Mouse (Mus musculus) layer of hippocampus, postnatal 14 days (tissue): ENCODE results near the gene Rnf31. TPM values are rescaled to one million over a fixed set of nuclear protein-coding genes. Genes with fewer than 3 reads are reported as not detected.

Source experiments
- DNase-seq, 2 experiments: peaks; one replicate each; pipeline ENCODE4 v3.0.0; 2021 to 2022; ENCODE audit warnings: low spot score in 2 of 2, mixed read lengths in 1 of 2
- total RNA-seq, 2 experiments: library from RNA; stranded (reverse); gene quantifications; 2 replicates each; pipeline ENCODE4 v1.2.3; 2021

The Rnf31 gene
- total RNA-seq, 2 experiments from 2014 or later: 34.6 to 37.0 TPM

DNA sequence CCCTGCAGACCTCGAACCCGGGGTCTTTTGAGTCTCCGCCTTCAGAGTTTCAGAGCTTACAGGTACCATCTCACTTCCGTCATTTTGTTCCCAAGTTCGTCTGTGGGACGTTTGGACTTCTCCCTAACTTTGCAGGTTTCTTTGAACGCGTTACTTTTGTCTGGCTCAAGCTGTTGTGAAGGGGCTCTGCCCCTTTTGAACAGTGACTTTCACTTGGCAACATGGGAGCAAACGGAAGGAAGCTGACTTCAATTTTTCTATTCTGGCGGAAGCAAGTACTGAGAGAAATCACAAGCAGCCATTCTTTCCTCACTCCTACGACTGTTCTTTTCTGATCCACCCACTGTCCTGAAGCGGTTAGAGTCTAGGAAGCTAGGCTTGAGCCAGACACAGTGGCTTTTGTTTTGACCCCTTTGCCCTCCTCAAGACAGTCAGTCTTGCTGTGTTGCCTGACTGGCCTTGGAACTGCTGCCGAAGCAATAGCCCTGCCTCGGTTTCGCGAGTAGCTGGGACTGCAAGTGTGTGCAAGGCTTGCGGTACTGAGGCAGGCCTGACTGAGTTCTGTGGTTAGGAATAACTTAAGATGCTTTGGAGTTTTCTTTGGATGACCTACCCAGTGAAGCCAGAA, 52.9 kb downstream of the Rnf31 start:
- DNase-seq: no peak

DNA sequence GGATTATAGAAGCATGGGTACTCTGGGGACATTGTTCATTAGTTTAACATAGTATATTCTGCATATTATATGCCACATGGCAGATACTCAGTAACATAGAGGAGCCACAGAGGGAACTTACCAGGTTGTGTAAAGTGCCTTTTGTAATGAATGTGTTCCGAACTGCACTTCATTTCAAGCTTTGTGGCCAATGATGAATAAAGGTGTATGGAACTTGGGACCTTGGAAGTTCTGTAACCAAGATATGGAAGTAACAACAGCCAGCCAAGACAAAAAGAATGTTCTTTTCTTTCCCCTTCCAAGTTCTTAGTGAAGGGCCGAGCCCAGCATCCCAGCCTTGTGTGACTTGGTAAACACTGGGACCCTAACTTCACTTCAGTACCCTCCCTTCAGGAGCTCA, 58.4 kb downstream of the Rnf31 start, which contains the start of gene Tssk4:
Gene Tssk4, plus strand, starts transcription at position 301 of the 400 bp plus-strand sequence.
- DNase-seq: no peak

DNA sequence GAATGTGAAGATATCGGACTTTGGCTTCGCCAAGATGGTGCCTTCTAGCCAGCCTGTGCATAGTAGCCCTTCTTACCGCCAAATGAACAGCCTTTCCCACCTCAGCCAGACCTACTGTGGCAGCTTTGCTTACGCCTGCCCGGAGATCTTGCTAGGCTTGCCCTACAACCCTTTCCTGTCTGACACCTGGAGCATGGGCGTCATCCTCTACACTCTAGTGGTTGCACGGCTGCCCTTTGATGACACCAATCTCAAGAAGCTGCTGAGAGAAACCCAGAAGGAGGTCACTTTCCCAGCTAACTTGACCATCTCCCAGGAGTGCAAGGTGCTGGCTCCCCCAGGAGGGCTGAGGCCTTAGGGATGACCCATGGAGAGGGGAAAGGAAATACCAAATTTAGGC, 60.0 kb downstream of the Rnf31 start:
- no peak for DNase-seq

Other genes starting within 250 kb of the Rnf31 start
- gene Dhrs4, start 113.0 kb upstream of the Rnf31 start, total RNA-seq: 10 to 100 TPM; 17.0 to 21.9 TPM
- 10 to 100 TPM; 68.3 to 97.6 TPM for gene Carmil3, start 101.1 kb upstream of the Rnf31 start, total RNA-seq
- gene Cpne6, start 81.3 kb upstream of the Rnf31 start, total RNA-seq: 100 to 1,000 TPM; 544 to 545 TPM
- 1 to 10 TPM; 1.5 to 2.2 TPM for gene Nrl, start 66.7 kb upstream of the Rnf31 start, total RNA-seq
- 10 to 100 TPM; 24.0 to 26.8 TPM for gene Pck2, start 51.4 kb upstream of the Rnf31 start, total RNA-seq
- 10 to 100 TPM; 66.9 to 72.3 TPM for gene Dcaf11, start 31.7 kb upstream of the Rnf31 start, total RNA-seq
- gene A730061H03Rik, start 31.3 kb upstream of the Rnf31 start, total RNA-seq: 1 to 10 TPM in 1 of 2 experiments, under 1 TPM in 1; 0.98 to 1.1 TPM
- not detected for gene Fitm1, start 16.1 kb upstream of the Rnf31 start, total RNA-seq
- gene Psme1, start 13.6 kb upstream of the Rnf31 start, total RNA-seq: 10 to 100 TPM; 59.8 to 64.3 TPM
- 10 to 100 TPM; 39.0 to 42.3 TPM for gene Emc9, start 6.4 kb upstream of the Rnf31 start, total RNA-seq
- 10 to 100 TPM; 48.3 to 51.6 TPM for gene Psme2, start 595 bp upstream of the Rnf31 start, total RNA-seq
- gene Irf9, start 11.9 kb downstream of the Rnf31 start, total RNA-seq: 1 to 10 TPM; 8.2 to 8.5 TPM
- gene Rec8, start 26.3 kb downstream of the Rnf31 start, total RNA-seq: 1 to 10 TPM; 2.0 to 2.6 TPM
- gene Ipo4, start 44.2 kb downstream of the Rnf31 start, total RNA-seq: 100 to 1,000 TPM; 120 to 145 TPM
- gene Gm49378, start 46.2 kb downstream of the Rnf31 start, total RNA-seq: 1 to 10 TPM in 1 of 2 experiments, under 1 TPM in 1; 0.18 to 4.2 TPM
- 10 to 100 TPM; 49.0 to 51.1 TPM for gene Tm9sf1, start 52.1 kb downstream of the Rnf31 start, total RNA-seq
- under 1 TPM; 0.81 to 0.90 TPM for gene Tssk4, start 58.5 kb downstream of the Rnf31 start, total RNA-seq
- gene Mdp1, start 68.8 kb downstream of the Rnf31 start, total RNA-seq: 10 to 100 TPM; 46.9 to 47.8 TPM
- 10 to 100 TPM; 27.5 to 27.6 TPM for gene Gmpr2, start 80.2 kb downstream of the Rnf31 start, total RNA-seq
- gene Nedd8, start 80.4 kb downstream of the Rnf31 start, total RNA-seq: 100 to 1,000 TPM; 298 to 325 TPM
- gene Tinf2, start 90.1 kb downstream of the Rnf31 start, total RNA-seq: 10 to 100 TPM; 13.9 to 17.0 TPM
- under 1 TPM in 1 of 2 experiments, not detected in 1; 0.23 TPM for gene Tgm1, start 122.2 kb downstream of the Rnf31 start, total RNA-seq
- 10 to 100 TPM; 41.4 to 41.8 TPM for gene Rabggta, start 130.6 kb downstream of the Rnf31 start, total RNA-seq
- 100 to 1,000 TPM in 1 of 2 experiments, 10 to 100 TPM in 1; 96.3 to 102 TPM for gene Dhrs1, start 154.0 kb downstream of the Rnf31 start, total RNA-seq
- gene Nop9, start 154.0 kb downstream of the Rnf31 start, total RNA-seq: 10 to 100 TPM; 15.7 to 17.3 TPM
- 1 to 10 TPM in 1 of 2 experiments, under 1 TPM in 1; 0.43 to 1.3 TPM for gene Cideb, start 166.8 kb downstream of the Rnf31 start, total RNA-seq
- gene Ltb4r2, start 169.7 kb downstream of the Rnf31 start, total RNA-seq: under 1 TPM; 0.30 to 0.38 TPM
- under 1 TPM; 0.46 to 0.55 TPM for gene Ltb4r1, start 174.3 kb downstream of the Rnf31 start, total RNA-seq
- gene Adcy4, start 192.4 kb downstream of the Rnf31 start, total RNA-seq: 1 to 10 TPM; 3.9 to 4.2 TPM
- gene Ripk3, start 197.2 kb downstream of the Rnf31 start, total RNA-seq: under 1 TPM; 0.37 to 0.43 TPM
- gene Nfatc4, start 231.4 kb downstream of the Rnf31 start, total RNA-seq: 1 to 10 TPM; 3.5 to 4.0 TPM